Mouse (Mus musculus) CD4-positive, CD25-positive, alpha-beta regulatory T cell, adult 2 months (primary cell): ENCODE results near the gene 2310011J03Rik.
A peak's percentile ranks its signal among the peaks of the same experiment; 100 is the strongest.

Experiments
- DNase-seq: peaks from one replicate; pipeline ENCODE4 v3.0.0-alpha.2; 2012; ENCODE audit warnings: low read depth, low spot score

2310011J03Rik gene

GRCm38 (mm10) chr10:80315315-80315714 lies 5.0 kb downstream of the 2310011J03Rik start:
- DNase-seq: no peak

DNA sequence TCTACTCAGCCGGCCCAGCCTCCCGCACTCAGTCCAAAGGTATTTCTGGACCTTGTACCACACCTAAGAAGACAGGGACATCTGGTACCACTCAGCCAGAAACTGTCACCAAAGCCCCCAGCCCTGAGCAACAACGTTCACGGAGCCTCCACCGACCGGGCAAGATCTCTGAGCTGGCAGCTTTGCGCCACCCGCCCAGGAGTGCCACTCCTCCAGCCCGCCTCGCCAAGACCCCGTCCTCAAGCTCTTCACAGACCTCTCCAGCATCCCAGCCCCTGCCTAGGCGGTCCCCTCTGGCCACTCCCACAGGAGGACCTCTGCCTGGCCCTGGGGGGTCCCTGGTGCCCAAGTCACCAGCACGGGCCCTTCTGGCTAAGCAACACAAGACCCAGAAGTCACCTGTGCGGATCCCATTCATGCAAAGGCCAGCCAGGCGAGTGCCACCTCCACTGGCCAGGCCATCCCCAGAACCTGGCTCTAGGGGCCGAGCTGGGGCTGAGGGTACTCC lies 5.8 kb downstream of the 2310011J03Rik start:
- no peak for DNase-seq

- DNase-seq: no peak
These were observed 6.6 kb downstream of the 2310011J03Rik start for GRCm38 (mm10) chr10:80313627-80314201.

- no peak for DNase-seq
These were observed 7.5 kb downstream of the 2310011J03Rik start for GRCm38 (mm10) chr10:80312586-80313504.

DNA sequence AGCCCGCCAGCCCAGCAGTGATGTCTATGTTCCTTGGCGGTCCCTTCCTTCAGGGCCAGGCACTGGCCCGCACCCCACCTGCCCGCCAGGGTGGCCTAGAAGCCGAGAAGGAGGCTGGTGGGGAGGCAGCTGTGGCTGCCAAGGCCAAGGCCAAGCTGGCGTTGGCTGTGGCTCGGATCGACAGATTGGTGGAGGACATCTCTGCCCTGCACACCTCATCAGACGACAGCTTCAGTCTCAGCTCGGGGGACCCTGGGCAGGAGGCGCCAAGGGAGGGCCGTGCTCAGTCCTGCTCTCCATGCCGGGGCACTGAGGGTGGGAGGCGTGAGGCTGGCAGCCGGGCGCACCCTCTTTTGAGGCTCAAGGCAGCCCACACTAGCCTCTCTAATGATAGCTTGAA lies 8.8 kb downstream of the 2310011J03Rik start:
- no peak for DNase-seq

GRCm38 (mm10) chr10:80304862-80305261 lies 15.5 kb downstream of the 2310011J03Rik start:
- DNase-seq: peak; percentile 64

DNA sequence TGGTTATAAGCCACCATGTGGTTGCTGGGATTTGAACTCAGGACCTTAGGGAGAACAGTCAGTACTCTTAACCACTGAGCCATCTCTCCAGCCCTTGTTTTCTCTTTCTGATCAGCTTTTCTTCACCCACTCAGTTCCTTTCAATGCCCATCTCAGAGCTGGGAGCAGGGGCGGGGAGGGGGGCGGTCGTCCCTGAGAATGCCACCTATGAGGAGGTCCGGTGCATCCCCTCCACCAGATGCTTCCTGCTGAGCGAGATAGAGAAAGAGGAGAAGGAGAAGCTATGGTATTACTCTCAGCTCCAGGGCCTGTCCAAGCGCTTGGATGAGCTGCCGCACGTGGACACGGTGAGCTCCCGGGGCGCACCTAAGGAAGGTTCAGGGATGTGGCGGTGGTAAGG lies 15.9 kb downstream of the 2310011J03Rik start:
- no peak for DNase-seq

- DNase-seq: no peak
These were observed 17.9 kb downstream of the 2310011J03Rik start for GRCm38 (mm10) chr10:80302471-80302881.

GRCm38 (mm10) chr10:80302082-80302355 lies 18.3 kb downstream of the 2310011J03Rik start:
- DNase-seq: no peak

GRCm38 (mm10) chr10:80301256-80302081 lies 18.9 kb downstream of the 2310011J03Rik start:
- DNase-seq: no peak

- DNase-seq: no peak
These were observed 19.6 kb downstream of the 2310011J03Rik start for GRCm38 (mm10) chr10:80300672-80301181.

GRCm38 (mm10) chr10:80299824-80300223 lies 20.5 kb downstream of the 2310011J03Rik start:
- no peak for DNase-seq

- DNase-seq: no peak
These were observed 21.0 kb downstream of the 2310011J03Rik start for GRCm38 (mm10) chr10:80299301-80299700.

- DNase-seq: no peak
These were observed 21.6 kb downstream of the 2310011J03Rik start for GRCm38 (mm10) chr10:80298571-80299281.

DNA sequence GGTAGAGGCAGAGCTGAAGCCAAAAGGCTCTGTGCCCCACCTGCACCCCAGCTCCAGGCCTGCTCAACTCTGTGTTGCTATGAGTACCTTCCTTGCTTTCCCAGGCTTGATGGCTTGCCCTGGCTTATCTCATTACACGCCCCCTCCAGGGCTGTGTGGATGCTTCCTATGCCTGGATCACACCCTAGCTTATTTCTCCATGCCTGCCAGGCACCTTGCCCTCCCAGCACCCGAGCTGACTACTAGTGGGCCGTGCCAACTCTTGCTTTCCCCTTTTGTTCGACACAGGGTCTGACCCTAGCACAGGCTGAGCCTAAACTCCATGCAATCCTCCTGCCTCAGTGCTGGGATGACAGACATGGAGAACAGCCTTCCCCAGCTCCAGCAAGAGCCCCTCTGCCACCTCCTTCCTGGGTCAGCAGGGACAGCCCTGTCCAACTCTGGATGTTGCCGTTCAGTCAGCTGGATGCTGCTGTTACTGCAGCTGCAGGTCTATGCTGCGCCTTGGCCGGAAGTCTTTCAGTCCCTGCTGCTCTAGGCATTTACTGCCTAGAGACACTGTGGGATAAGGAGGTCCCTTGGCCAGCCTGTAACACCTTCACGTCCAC lies 22.7 kb downstream of the 2310011J03Rik start:
- no peak for DNase-seq

- DNase-seq: no peak
These were observed 23.5 kb downstream of the 2310011J03Rik start for GRCm38 (mm10) chr10:80296824-80297223.

GRCm38 (mm10) chr10:80295618-80296425 lies 24.5 kb downstream of the 2310011J03Rik start, which contains the start of gene Apc2:
TSS of gene Apc2 (plus strand) at chr10:80295977.
- peak; percentile 87 for DNase-seq

- DNase-seq: no peak
These were observed 25.5 kb downstream of the 2310011J03Rik start for GRCm38 (mm10) chr10:80294788-80295303.

GRCm38 (mm10) chr10:80294311-80294710 lies 26.0 kb downstream of the 2310011J03Rik start:
- no peak for DNase-seq

DNA sequence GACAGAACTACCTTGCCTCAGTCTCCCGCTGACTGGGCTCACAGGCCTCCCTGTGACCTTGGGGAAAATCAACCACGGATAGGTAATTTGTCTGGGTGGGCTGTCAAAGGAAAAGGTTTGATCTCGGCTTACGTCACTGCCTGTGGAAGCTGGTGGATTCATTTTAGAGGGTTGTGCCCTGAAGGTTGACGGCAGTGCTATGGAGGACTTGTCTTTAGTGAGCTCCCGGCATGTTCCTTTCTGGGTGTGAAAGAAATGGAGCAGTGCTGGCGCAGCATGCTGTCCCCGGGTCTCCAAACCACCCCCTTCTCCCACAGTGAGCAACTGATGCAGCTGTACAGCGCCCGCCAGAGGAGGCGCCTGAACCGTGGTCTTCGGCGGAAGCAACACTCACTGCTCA lies 27.0 kb downstream of the 2310011J03Rik start:
- DNase-seq: peak; percentile 30
